Mouse (Mus musculus) ovary, postnatal 36 days (tissue): ENCODE measurements around the gene Fut11.
"Not testable (repeated sequence)": the region's sequence is repeated elsewhere in the genome, so short reads cannot be mapped to it uniquely, and the experiment has no call there.

Experiments used
- DNase-seq: peaks from one replicate; pipeline ENCODE4 v3.0.0; 2022; ENCODE audit warnings: low spot score, mixed read lengths

Gene Fut11

GRCm38 (mm10) chr14:20674064-20674833 lies 20.5 kb upstream of the Fut11 start, which contains the start of gene Sec24c:
TSS of gene Sec24c (plus strand) at chr14:20674308.
- peak; percentile 98 for DNase-seq

- no peak for DNase-seq
These were observed 16.9 kb upstream of the Fut11 start for GRCm38 (mm10) chr14:20677906-20678305.

- no peak for DNase-seq
These were observed 13.0 kb upstream of the Fut11 start for GRCm38 (mm10) chr14:20681742-20682141.

GRCm38 (mm10) chr14:20682498-20682897 lies 12.3 kb upstream of the Fut11 start:
- DNase-seq: no peak

GRCm38 (mm10) chr14:20686576-20686975 lies 8.2 kb upstream of the Fut11 start:
- no peak for DNase-seq

GRCm38 (mm10) chr14:20689009-20689408 lies 5.8 kb upstream of the Fut11 start:
- DNase-seq: no peak

GRCm38 (mm10) chr14:20691772-20692171 lies 3.0 kb upstream of the Fut11 start:
- no peak for DNase-seq

GRCm38 (mm10) chr14:20693589-20694101 lies 1.1 kb upstream of the Fut11 start:
- DNase-seq: no peak

- DNase-seq: no peak
These were observed 434 bp upstream of the Fut11 start for GRCm38 (mm10) chr14:20694185-20694883.

- no peak for DNase-seq
These were observed 1.2 kb downstream of the Fut11 start for GRCm38 (mm10) chr14:20695761-20696520.

- peak; percentile 40 for DNase-seq
These were observed 2.2 kb downstream of the Fut11 start for GRCm38 (mm10) chr14:20696986-20697385.

- DNase-seq: no peak
These were observed 3.7 kb downstream of the Fut11 start for GRCm38 (mm10) chr14:20698515-20698914.

- DNase-seq: no peak
These were observed 5.6 kb downstream of the Fut11 start for GRCm38 (mm10) chr14:20700362-20700761.

GRCm38 (mm10) chr14:20701554-20701953 lies 6.8 kb downstream of the Fut11 start:
- no peak for DNase-seq

- no peak for DNase-seq
These were observed 7.5 kb downstream of the Fut11 start for GRCm38 (mm10) chr14:20702096-20702740.

GRCm38 (mm10) chr14:20702741-20703381 lies 8.1 kb downstream of the Fut11 start, which contains the start of gene Chchd1:
TSS of gene Chchd1 (plus strand) at chr14:20703006.
- peak; percentile 89 for DNase-seq

- not testable (repeated sequence) for DNase-seq
These were observed 8.7 kb downstream of the Fut11 start for GRCm38 (mm10) chr14:20703461-20703860.

GRCm38 (mm10) chr14:20707201-20708190 lies 12.7 kb downstream of the Fut11 start, which contains the start of gene Zswim8:
TSS of gene Zswim8 (plus strand) at chr14:20707552.
- peak; percentile 89 for DNase-seq

- DNase-seq: no peak
These were observed 13.5 kb downstream of the Fut11 start for GRCm38 (mm10) chr14:20708239-20708638.

GRCm38 (mm10) chr14:20713832-20714231 lies 19.1 kb downstream of the Fut11 start:
- DNase-seq: no peak
